7 mouse cellular contexts compared by ENCODE assay signal in the genomic region with DNA sequence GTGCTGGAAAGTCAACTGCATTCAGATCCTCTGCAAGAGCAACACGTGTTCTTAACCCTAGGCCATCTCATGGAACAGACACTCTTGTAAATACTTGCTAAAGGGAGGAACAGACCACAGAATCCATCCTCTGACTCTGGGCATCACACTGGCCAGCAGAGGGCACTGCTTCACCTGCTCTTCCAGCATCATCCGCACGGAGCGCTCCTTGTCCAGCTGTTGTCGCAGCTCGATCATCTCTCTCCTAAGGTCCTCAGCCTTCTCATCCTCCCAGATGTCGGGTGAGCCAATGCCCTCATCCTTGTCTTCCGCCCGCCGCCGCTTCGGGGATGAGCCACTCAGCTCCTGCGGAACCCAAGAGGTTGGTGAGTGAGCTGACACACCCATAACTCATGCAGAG. TPM values are rescaled to one million over a fixed set of nuclear protein-coding genes. Genes with fewer than 3 reads are reported as not detected.
A peak's percentile ranks its signal among the peaks of the same experiment; 100 is the strongest.
DNase-seq lines count a peak whose midpoint lies in the region; ATAC-seq lines count a peak whose summit lies in the region.

No protein-coding gene starts in this region.

- H3K27ac ChIP-seq in forebrain, embryonic 13.5 days: no peak overlapping the region
- H3K27ac ChIP-seq in hindbrain, embryonic 10.5 days: no peak overlapping the region

- WGBS in forebrain, embryonic 13.5 days: 47% methylated on average over 13 of the region's 13 CpGs
- WGBS in hindbrain, embryonic 10.5 days: 44% methylated on average over 13 of the region's 13 CpGs

- H3K27me3 ChIP-seq in forebrain, embryonic 13.5 days: no peaks in the 10 kb centered on the region
- no peaks in the 10 kb centered on the region for H3K27me3 ChIP-seq in hindbrain, embryonic 10.5 days (ENCODE audit: insufficient read depth, poor library complexity, severe bottlenecking)

- peak; percentile 52 for ATAC-seq in forebrain, embryonic 13.5 days

- H3K4me2 ChIP-seq in forebrain, embryonic 13.5 days: no peak overlapping the region

- H3K9me3 ChIP-seq in forebrain, embryonic 13.5 days (replicated peaks): no peaks in the 10 kb centered on the region
- no peaks in the 10 kb centered on the region for H3K9me3 ChIP-seq in hindbrain, embryonic 10.5 days

- peaks cover 48% of the 10 kb centered on the region for H3K36me3 ChIP-seq in forebrain, embryonic 13.5 days (ENCODE audit: poor library complexity, severe bottlenecking)
- H3K36me3 ChIP-seq in hindbrain, embryonic 10.5 days: peaks cover 66% of the 10 kb centered on the region

- H3K4me3 ChIP-seq in forebrain, embryonic 13.5 days: no peak overlapping the region
- no peak overlapping the region for H3K4me3 ChIP-seq in hindbrain, embryonic 10.5 days

- H3K4me1 ChIP-seq in forebrain, embryonic 13.5 days: peaks cover 3% of the 10 kb centered on the region; the same call in 1 of the 2 replicates
- H3K4me1 ChIP-seq in hindbrain, embryonic 10.5 days (replicated peaks): peaks cover 25% of the 10 kb centered on the region

- H3K9ac ChIP-seq in forebrain, embryonic 13.5 days: no peak overlapping the region

- DNase-seq in MN1 (ENCODE audit: low spot score): peak; percentile 73
- peak; percentile 49 for DNase-seq in cerebellum, adult 11 months
- DNase-seq in hindbrain, embryonic 10.5 days (ENCODE audit: low spot score): peak; percentile 71
- DNase-seq in layer of hippocampus, postnatal 10 days (ENCODE audit: low spot score in 2 of 2): peak; percentile 59 to 72
- DNase-seq in lung, postnatal 25 days (ENCODE audit: low spot score): peak; percentile 67
- DNase-seq in retina, postnatal 7 days (ENCODE audit: low read depth, low spot score): peak; percentile 72

RNA-seq across cellular contexts. Expression of gene Tfap4, which starts 8.6 kb away (rescaled TPM):
- polyA plus RNA-seq in forebrain, embryonic 13.5 days (2015; fragmentation: Nextera tagmentation; extraction: Ambion mirVana): 15.7 and 17.3 TPM in 2 replicates
- polyA plus RNA-seq in hindbrain, embryonic 10.5 days (2016; fragmentation: Nextera tagmentation; extraction: Ambion mirVana): 21.3 and 27.5 TPM in 2 replicates
- 1 to 10 TPM; 4.2 to 4.3 TPM for total RNA-seq in layer of hippocampus, postnatal 10 days (2021)

RNA-seq across cellular contexts. Expression of gene Srl, which starts 9.4 kb away (rescaled TPM):
- polyA plus RNA-seq in forebrain, embryonic 13.5 days (2015; fragmentation: Nextera tagmentation; extraction: Ambion mirVana): 25.2 and 30.2 TPM in 2 replicates
- 22.8 and 23.4 TPM in 2 replicates for polyA plus RNA-seq in hindbrain, embryonic 10.5 days (2016; fragmentation: Nextera tagmentation; extraction: Ambion mirVana)
- 10 to 100 TPM; 25.4 to 25.7 TPM for total RNA-seq in layer of hippocampus, postnatal 10 days (2021)

RNA-seq across cellular contexts. Expression of gene Glis2, which starts 43.5 kb away (rescaled TPM):
- polyA plus RNA-seq in forebrain, embryonic 13.5 days (2015; fragmentation: Nextera tagmentation; extraction: Ambion mirVana): 16.7 and 19.4 TPM in 2 replicates
- polyA plus RNA-seq in hindbrain, embryonic 10.5 days (2016; fragmentation: Nextera tagmentation; extraction: Ambion mirVana): 27.3 and 27.9 TPM in 2 replicates
- total RNA-seq in layer of hippocampus, postnatal 10 days (2021): 10 to 100 TPM; 23.8 to 26.5 TPM
